Mouse (Mus musculus): ENCODE measurements around the gene Pbld1.

The Pbld1 gene

GRCm38 (mm10) chr10:63123141-63123540 is 63.2 kb downstream of the Pbld1 start:
- in situ Hi-C loops (cut with MboI; ENCODE audit: low pct_unique_long_range_greater_than_20kb in 1 of 2, low sequenced_read_pairs in 2 of 2, unreplicated experiment in 1 of 2): no loop called here

GRCm38 (mm10) chr10:63124016-63124415 is 64.1 kb downstream of the Pbld1 start:
- in situ Hi-C loops (cut with MboI; ENCODE audit: low pct_unique_long_range_greater_than_20kb in 1 of 2, low sequenced_read_pairs in 2 of 2, unreplicated experiment in 1 of 2): no loop called here

DNA sequence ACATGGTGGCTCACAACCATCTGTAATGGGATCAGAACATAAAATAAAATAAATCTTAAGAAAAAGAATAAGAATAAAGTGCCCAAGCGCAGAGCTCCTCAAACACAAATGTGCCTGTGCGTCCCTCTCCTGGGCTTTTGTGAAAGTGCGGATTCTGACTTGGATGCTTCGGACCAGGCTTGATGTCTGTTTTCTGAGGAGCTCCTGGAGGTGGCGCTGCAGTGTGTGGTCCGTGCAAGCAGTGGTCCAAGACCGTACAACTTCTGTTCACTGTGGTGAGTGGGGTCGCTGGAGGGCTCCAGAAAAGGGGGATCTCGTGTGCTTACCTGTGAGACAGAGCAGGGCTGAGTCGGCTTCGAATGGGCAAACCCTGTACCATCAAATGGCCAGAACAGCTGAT is 65.4 kb downstream of the Pbld1 start:
- in situ Hi-C loops (cut with MboI; ENCODE audit: low pct_unique_long_range_greater_than_20kb in 1 of 2, low sequenced_read_pairs in 2 of 2, unreplicated experiment in 1 of 2): no loop called here

GRCm38 (mm10) chr10:63126116-63126515 is 66.2 kb downstream of the Pbld1 start:
- in situ Hi-C loops (cut with MboI; ENCODE audit: low pct_unique_long_range_greater_than_20kb in 1 of 2, low sequenced_read_pairs in 2 of 2, unreplicated experiment in 1 of 2): no loop called here

DNA sequence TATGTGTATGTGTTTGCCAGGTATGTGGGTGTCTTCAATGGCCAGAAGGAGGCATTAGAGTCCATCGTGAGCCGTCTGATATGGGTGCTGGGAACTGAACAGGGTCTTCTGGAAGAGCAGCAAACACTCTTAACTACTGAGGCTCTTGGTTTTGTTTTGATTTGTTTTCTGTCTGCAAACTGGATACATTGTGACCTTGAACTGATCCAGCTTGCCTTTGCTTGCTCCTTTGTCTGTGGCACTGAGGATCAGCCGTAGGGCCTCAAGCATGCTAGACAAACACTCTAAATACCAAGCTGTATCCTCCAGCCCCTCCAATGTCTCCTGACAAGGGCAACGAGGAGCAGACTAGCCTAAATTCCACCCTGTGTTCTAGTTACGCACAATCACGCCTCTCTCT is 67.2 kb downstream of the Pbld1 start:
- in situ Hi-C loops (cut with MboI; ENCODE audit: low pct_unique_long_range_greater_than_20kb in 1 of 2, low sequenced_read_pairs in 2 of 2, unreplicated experiment in 1 of 2): no loop called here
